Mouse (Mus musculus) heart, embryonic 13.5 days (tissue): ENCODE results near the gene Dnajc14. TPM values are rescaled to one million over a fixed set of nuclear protein-coding genes. Genes with fewer than 3 reads are reported as not detected.

ENCODE experiments used
- ATAC-seq: fragments of 200-750 bp; cut with Nextera tagmentation; 2 replicates; pipeline ENCODE4 v1.8.0; 2017; ENCODE audit warnings: moderate TSS enrichment; ENCODE audit not compliant: insufficient number of reproducible peaks, low FRiP score, low TSS enrichment; ENCODE audit errors: extremely low read depth
- H3K27ac ChIP-seq: fragments of 300-500 bp; sonication (generic); replicated peaks from 2 replicates; pipeline ENCODE4 v1.5.1; 2015; ENCODE audit warnings: moderate library complexity, mild to moderate bottlenecking, inconsistent platforms
- H3K27me3 ChIP-seq: fragments of 300-500 bp; sonication (generic); replicated peaks from 2 replicates; pipeline ENCODE4 v1.6.1; 2015; ENCODE audit warnings: mild to moderate bottlenecking, inconsistent platforms
- H3K36me3 ChIP-seq: fragments of 300-500 bp; sonication (generic); 2 replicates; pipeline ENCODE4 v1.6.1; 2015; ENCODE audit warnings: mild to moderate bottlenecking, inconsistent platforms
- H3K4me1 ChIP-seq: fragments of 300-500 bp; sonication (generic); 2 replicates; pipeline ENCODE4 v1.6.1; 2015; ENCODE audit warnings: inconsistent platforms
- H3K4me2 ChIP-seq: fragments of 300-500 bp; sonication (generic); 2 replicates; pipeline ENCODE4 v1.6.1; 2015; ENCODE audit warnings: inconsistent platforms, mild to moderate bottlenecking, moderate library complexity
- H3K4me3 ChIP-seq: fragments of 300-500 bp; sonication (generic); 2 replicates; pipeline ENCODE4 v1.5.1; 2015; ENCODE audit warnings: moderate library complexity, mild to moderate bottlenecking, inconsistent platforms
- H3K9ac ChIP-seq: fragments of 300-500 bp; sonication (generic); 2 replicates; pipeline ENCODE4 v1.6.1; 2015; ENCODE audit warnings: inconsistent platforms, mild to moderate bottlenecking, moderate library complexity
- H3K9me3 ChIP-seq: fragments of 300-500 bp; sonication (generic); 2 replicates; pipeline ENCODE4 v1.6.1; 2016; ENCODE audit warnings: inconsistent platforms
- WGBS: fragments of 180-500 bp; shearing (Covaris S2); methylation state at CpG from one replicate; pipeline ENCODE4 v1.1.7; 2015; ENCODE audit warnings: mixed read lengths; 5-methylcytosine and 5-hydroxymethylcytosine counted together
- polyA plus RNA-seq: library from polyadenylated mRNA; unstranded; fragments of >200 nt; fragmentation: Nextera tagmentation; extraction: Ambion mirVana; gene quantifications from 2 replicates; pipeline ENCODE4 v1.2.1, GENCODE M21; 2015

The Dnajc14 gene
- polyA plus RNA-seq, 1 experiment from 2014 or later, result 35.3 TPM

DNA sequence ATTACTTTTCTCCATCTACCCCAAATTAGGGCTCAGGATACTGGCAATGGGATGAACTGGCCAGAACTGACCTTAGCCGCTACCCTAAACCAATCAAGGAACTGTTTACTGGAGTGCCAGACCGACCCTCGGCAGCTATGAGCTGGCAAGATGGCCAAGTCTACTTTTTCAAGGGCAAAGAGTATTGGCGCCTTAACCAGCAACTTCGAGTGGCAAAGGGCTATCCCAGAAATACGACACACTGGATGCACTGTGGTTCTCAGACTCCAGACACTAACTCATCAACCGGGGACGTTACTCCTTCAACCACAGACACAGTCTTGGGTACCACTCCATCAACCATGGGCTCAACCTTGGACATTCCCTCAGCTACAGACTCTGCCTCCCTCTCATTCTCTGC, 5.2 kb upstream of the Dnajc14 start:
- H3K4me3 ChIP-seq, result no peak overlapping the region
- peaks cover 50% of the 10 kb centered on the region for H3K36me3 ChIP-seq
- no peak overlapping the region for H3K4me2 ChIP-seq
- H3K9me3 ChIP-seq, result no peaks in the 10 kb centered on the region
- no peak overlapping the region for H3K9ac ChIP-seq
- no peak overlapping the region for H3K27ac ChIP-seq
- ATAC-seq, result no peak
- WGBS, result 83% methylated on average over 8 of the region's 8 CpGs
- peaks cover 32% of the 10 kb centered on the region for H3K4me1 ChIP-seq
- no peaks in the 10 kb centered on the region for H3K27me3 ChIP-seq

DNA sequence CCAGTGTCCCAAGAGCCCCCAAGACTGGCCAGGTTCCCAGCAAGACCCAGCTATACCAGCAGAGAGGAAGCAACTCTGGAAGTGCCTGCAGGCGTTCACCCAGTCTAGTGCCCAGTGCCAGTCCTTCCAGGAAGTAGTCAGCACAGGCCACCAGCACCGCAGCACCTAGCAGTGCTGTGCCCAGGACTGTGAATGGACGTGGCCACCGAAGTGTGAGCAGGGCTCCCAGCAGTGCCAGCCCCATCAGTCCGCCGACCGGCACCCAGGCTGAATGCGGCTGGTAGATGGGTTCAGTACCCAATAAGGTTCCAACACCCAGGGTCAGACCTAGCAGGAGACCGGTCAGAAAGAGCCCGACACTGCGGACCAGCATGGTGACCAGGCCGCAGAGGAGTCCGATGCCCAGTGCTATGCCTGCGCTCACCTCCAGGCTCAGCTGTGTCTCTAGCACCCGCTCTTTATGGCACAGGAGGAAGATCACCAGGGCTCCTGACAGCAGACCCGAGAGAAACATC, 1.8 kb upstream of the Dnajc14 start:
- Histone ChIP-seq H3K36me3 (peaks cover 58% of the 10 kb centered on the region), H3K4me1 (peaks cover 29% of the 10 kb centered on the region), H3K27ac (no peak overlapping the region), H3K4me2 (peak overlapping the region; percentile 78), H3K9me3 (no peaks in the 10 kb centered on the region), H3K9ac (peak overlapping the region; percentile 92), H3K27me3 (no peaks in the 10 kb centered on the region), H3K4me3 (peak overlapping the region; percentile 77; the same call in 1 of the 2 replicates)
- ATAC-seq, result no peak
- WGBS, result 82% methylated on average over 16 of the region's 16 CpGs

GRCm38 (mm10) chr10:128802956-128803355, 906 bp upstream of the Dnajc14 start:
- no peaks in the 10 kb centered on the region for H3K27me3 ChIP-seq

GRCm38 (mm10) chr10:128803361-128803760, 501 bp upstream of the Dnajc14 start:
- Histone ChIP-seq H3K36me3 (peaks cover 61% of the 10 kb centered on the region), H3K9me3 (no peaks in the 10 kb centered on the region), H3K9ac (peak overlapping the region; percentile 92), H3K4me2 (peak overlapping the region; percentile 78), H3K4me1 (peaks cover 42% of the 10 kb centered on the region), H3K27me3 (no peaks in the 10 kb centered on the region), H3K4me3 (peak overlapping the region; percentile 77), H3K27ac (peak overlapping the region; percentile 97)
- WGBS, result 9% methylated on average over 6 of the region's 6 CpGs
- ATAC-seq, result no peak

More at GRCm38 (mm10) chr10:128802956-128803355, 906 bp upstream of the Dnajc14 start:
- Histone ChIP-seq H3K27ac (peak overlapping the region; percentile 97), H3K4me2 (peak overlapping the region; percentile 78), H3K4me1 (peaks cover 38% of the 10 kb centered on the region), H3K9me3 (no peaks in the 10 kb centered on the region), H3K9ac (peak overlapping the region; percentile 92), H3K36me3 (peaks cover 61% of the 10 kb centered on the region), H3K4me3 (peak overlapping the region; percentile 77)
- 54% methylated on average over 4 of the region's 4 CpGs for WGBS
- no peak for ATAC-seq

- peak within 1 kb of the TSS; percentile 78 for H3K4me2 ChIP-seq
- under 1% methylated on average over 28 of the region's 28 CpGs for WGBS
- peak within 1 kb of the TSS; percentile 97 for H3K27ac ChIP-seq
- no peaks in the 10 kb centered on the region for H3K9me3 ChIP-seq
- H3K9ac ChIP-seq, result peak within 1 kb of the TSS; percentile 92
- H3K36me3 ChIP-seq, result peaks cover 59% of the 10 kb centered on the region
- peaks cover 54% of the 10 kb centered on the region for H3K4me1 ChIP-seq
- H3K4me3 ChIP-seq, result peak within 1 kb of the TSS; percentile 77
- H3K27me3 ChIP-seq, result no peaks in the 10 kb centered on the region
- peak; percentile 47 for ATAC-seq
Observed at GRCm38 (mm10) chr10:128804271-128805091, 619 bp downstream of the Dnajc14 start, which contains the start of gene Tmem198b. Gene Tmem198b, minus strand, starts transcription at chr10:128804370.

GRCm38 (mm10) chr10:128805092-128806000, 1.5 kb downstream of the Dnajc14 start:
- peak overlapping the region; percentile 92 for H3K9ac ChIP-seq
- peaks cover 55% of the 10 kb centered on the region for H3K4me1 ChIP-seq
- H3K9me3 ChIP-seq, result no peaks in the 10 kb centered on the region
- peak overlapping the region; percentile 97 for H3K27ac ChIP-seq
- peak overlapping the region; percentile 77 for H3K4me3 ChIP-seq
- peaks cover 59% of the 10 kb centered on the region for H3K36me3 ChIP-seq
- H3K4me2 ChIP-seq, result peak overlapping the region; percentile 78
- peak; percentile 90 for ATAC-seq
- under 1% methylated on average over 69 of the region's 70 CpGs for WGBS
- H3K27me3 ChIP-seq, result no peaks in the 10 kb centered on the region

GRCm38 (mm10) chr10:128806086-128806485, 2.2 kb downstream of the Dnajc14 start:
- H3K4me2 ChIP-seq, result peak overlapping the region; percentile 78
- peaks cover 55% of the 10 kb centered on the region for H3K4me1 ChIP-seq
- H3K36me3 ChIP-seq, result peaks cover 54% of the 10 kb centered on the region
- peak overlapping the region; percentile 97 for H3K27ac ChIP-seq
- no peaks in the 10 kb centered on the region for H3K27me3 ChIP-seq
- peak overlapping the region; percentile 77 for H3K4me3 ChIP-seq
- no peaks in the 10 kb centered on the region for H3K9me3 ChIP-seq
- H3K9ac ChIP-seq, result peak overlapping the region; percentile 92
- no peak for ATAC-seq
- WGBS, result 48% methylated on average over 6 of the region's 6 CpGs

- Histone ChIP-seq H3K9me3 (no peaks in the 10 kb centered on the region), H3K27ac (0 out of 2 replicates have a peak overlapping the region, but pooled peaks have one; percentile 97), H3K36me3 (peaks cover 45% of the 10 kb centered on the region), H3K4me1 (peaks cover 54% of the 10 kb centered on the region), H3K9ac (peak overlapping the region; percentile 92), H3K27me3 (no peaks in the 10 kb centered on the region), H3K4me2 (peak overlapping the region; percentile 78), H3K4me3 (peak overlapping the region; percentile 77)
- no peak for ATAC-seq
- WGBS, result 84% methylated on average over 8 of the region's 8 CpGs
Observed at GRCm38 (mm10) chr10:128807018-128807417, 3.2 kb downstream of the Dnajc14 start.

DNA sequence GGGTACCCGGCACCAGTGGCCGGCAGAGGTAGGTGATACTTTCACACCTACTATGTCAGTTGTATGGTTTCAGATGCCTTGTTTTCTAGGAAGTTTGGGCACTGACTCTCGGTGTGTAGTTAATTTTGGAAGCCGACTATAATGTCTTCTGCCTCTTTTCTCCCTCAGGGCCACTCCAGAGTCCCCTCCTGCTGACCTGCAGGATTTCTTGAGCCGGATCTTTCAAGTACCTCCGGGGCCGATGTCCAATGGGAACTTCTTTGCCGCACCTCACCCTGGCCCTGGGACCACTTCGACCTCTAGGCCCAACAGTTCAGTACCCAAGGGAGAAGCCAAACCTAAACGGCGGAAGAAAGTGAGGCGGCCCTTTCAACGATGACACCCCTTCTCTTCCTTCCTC, 13.2 kb downstream of the Dnajc14 start, which contains the start of gene Sarnp:
Sarnp (plus strand) TSS at position 301 of the 400 bp plus-strand sequence.
- 87% methylated on average over 13 of the region's 13 CpGs for WGBS
- Histone ChIP-seq H3K9me3 (no peaks in the 10 kb centered on the region), H3K9ac (no peak within 1 kb of the TSS), H3K36me3 (peaks cover 70% of the 10 kb centered on the region), H3K4me2 (no peak within 1 kb of the TSS), H3K4me3 (no peak within 1 kb of the TSS), H3K27ac (no peak within 1 kb of the TSS), H3K4me1 (peaks cover 19% of the 10 kb centered on the region), H3K27me3 (no peaks in the 10 kb centered on the region)
- ATAC-seq, result no peak

DNA sequence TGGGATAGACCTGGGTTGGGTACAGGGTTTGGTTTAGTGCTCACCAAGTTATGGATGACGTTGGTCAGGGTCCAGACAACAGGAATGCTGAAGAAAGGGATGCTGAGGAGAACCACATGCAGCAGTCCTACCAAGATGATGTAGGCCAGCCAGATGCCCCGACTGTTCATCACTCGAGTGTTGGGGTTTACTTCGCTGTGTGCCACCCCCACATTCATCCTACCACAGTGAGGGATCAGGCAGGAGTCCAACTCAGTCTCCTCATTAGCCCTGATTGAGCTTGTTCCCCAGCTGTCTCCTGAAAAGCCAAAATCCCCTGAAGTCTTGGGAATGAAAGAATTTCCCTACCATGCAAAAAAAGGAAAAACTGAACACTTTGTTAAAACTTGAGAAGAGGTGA, 16.4 kb downstream of the Dnajc14 start:
- no peak overlapping the region for H3K9ac ChIP-seq
- peaks cover 29% of the 10 kb centered on the region for H3K4me1 ChIP-seq
- H3K27me3 ChIP-seq, result no peaks in the 10 kb centered on the region
- H3K4me2 ChIP-seq, result peak overlapping the region; percentile 75
- H3K4me3 ChIP-seq, result peak overlapping the region; percentile 81; the same call in 1 of the 2 replicates
- peaks cover 52% of the 10 kb centered on the region for H3K36me3 ChIP-seq
- no peak for ATAC-seq
- no peak overlapping the region for H3K27ac ChIP-seq
- WGBS, result 86% methylated on average over 4 of the region's 4 CpGs
- no peaks in the 10 kb centered on the region for H3K9me3 ChIP-seq
